Comparison of ENCODE assay signal across 15 mouse cellular contexts in genomic region chr9:86676246-86676645, GRCm38 (mm10). TPM values are rescaled to one million over a fixed set of nuclear protein-coding genes. Genes with fewer than 3 reads are reported as not detected.
DNase-seq lines count a peak whose midpoint lies in the region.
"Had no signal": no experiment of that assay in that cellular context is flagged by ENCODE, and none has a peak within 500 bp of the region (broad histone marks: within the 10 kb centered on the region; RNA-seq: fewer than 3 reads in every experiment).

No protein-coding gene starts in this region.

- intact Hi-C loops in gastrocnemius, postnatal 14 days (cut with DNase I; ENCODE audit: low total_unique reads), result no loop called here
- intact Hi-C loops in gastrocnemius, postnatal 36 days (cut with DNase I), result no loop called here

- DNase-seq in gastrocnemius, adult 18-20 months (ENCODE audit: low spot score), result peak; percentile 26
- no peak for DNase-seq in gastrocnemius, postnatal 14 days
- DNase-seq in gastrocnemius, postnatal 25 days, result peak; percentile 23
- DNase-seq in gastrocnemius, postnatal 36 days, result no peak
- peak; percentile 31 for DNase-seq in lung, postnatal 10 days
- DNase-seq in lung, postnatal 25 days (ENCODE audit: low spot score), result no peak
- DNase-seq: adrenal gland, adult 8-10 months; adrenal gland, postnatal 14 days; adrenal gland, postnatal 36 days; B cell, adult 2 months; cerebellum, adult 11-12 months; cerebellum, adult 2 months; cerebellum, adult 9-10 months; cerebellum, postnatal 10 days; cerebellum, postnatal 25 days had no signal

RNA-seq across cellular contexts. Expression of gene Me1, which starts 19.5 kb away (rescaled TPM):
- total RNA-seq in gastrocnemius, adult 18-20 months (2021), result 100 to 1,000 TPM; 189 to 224 TPM
- total RNA-seq in gastrocnemius, postnatal 14 days (2021), result 10 to 100 TPM; 44.0 to 53.4 TPM
- total RNA-seq in gastrocnemius, postnatal 25 days (2021), result 100 to 1,000 TPM; 122 to 129 TPM
- 100 to 1,000 TPM; 139 to 175 TPM for total RNA-seq in gastrocnemius, postnatal 36 days (2021)

Comparison
In these comparisons a context has a peak if more than half of its experiments do, and no peak if none do; other contexts are left out.
1. DNase-seq: peak in gastrocnemius, adult 18-20 months (single experiment), gastrocnemius, postnatal 25 days (single experiment) and lung, postnatal 10 days (single experiment); none in gastrocnemius, postnatal 14 days (single experiment), gastrocnemius, postnatal 36 days (0 of 2) and lung, postnatal 25 days (single experiment).